8 mouse cellular contexts compared by ENCODE assay signal in genomic region chr19:15996901-15997564, GRCm38 (mm10). TPM values are rescaled to one million over a fixed set of nuclear protein-coding genes. Genes with fewer than 3 reads are reported as not detected.
DNase-seq lines count a peak whose midpoint lies in the region; ATAC-seq lines count a peak whose summit lies in the region.

No protein-coding gene starts in this region.

- peak; percentile 10 to 24 for DNase-seq in heart, postnatal 10 days
- DNase-seq in heart, postnatal 25 days (ENCODE audit: low spot score): no peak
- DNase-seq in brain, adult 2 months (ENCODE audit: low read depth, low spot score): peak; percentile 95
- peak; percentile 48 to 54 for DNase-seq in frontal cortex, postnatal 25 days (ENCODE audit: low spot score in 2 of 2)
- DNase-seq in left cerebral cortex, postnatal 25 days (ENCODE audit: low spot score in 2 of 2): peak; percentile 68 to 83
- peak; percentile 60 for DNase-seq in retina, adult 2 months (ENCODE audit: low read depth, low spot score)
- no peak for DNase-seq in spleen, postnatal 10 days (ENCODE audit: low spot score in 2 of 2)

- intact Hi-C loops in heart, postnatal 10 days (cut with DNase I): no loop called here
- intact Hi-C loops in heart, postnatal 25 days (cut with DNase I): loop anchor here (10.0 kb wide), 1 partner anchor 788 kb away; the partner anchor contains the start of gene Vps13a
- intact Hi-C loops in left cerebral cortex, postnatal 25 days (cut with DNase I): no loop called here

- no peak for ATAC-seq in CD4-positive, CD25-positive, alpha-beta regulatory T cell, adult 4 months

RNA-seq across cellular contexts. Expression of gene Cep78, which starts 12.2 kb away (rescaled TPM):
- total RNA-seq in heart, postnatal 10 days (2021): 1 to 10 TPM; 4.9 to 5.8 TPM
- 1 to 10 TPM; 4.3 to 4.6 TPM for total RNA-seq in heart, postnatal 25 days (2021)
- total RNA-seq in left cerebral cortex, postnatal 25 days (2021): 10 to 100 TPM; 10.3 to 11.6 TPM
- 1 to 10 TPM; 2.2 to 3.4 TPM for polyA plus RNA-seq in CD4-positive, CD25-positive, alpha-beta regulatory T cell, adult 4 months (2017; shearing (Covaris generic))

RNA-seq across cellular contexts. Expression of gene Psat1, which starts 49.9 kb away (rescaled TPM):
- 10 to 100 TPM; 11.6 to 14.7 TPM for total RNA-seq in heart, postnatal 10 days (2021)
- 1 to 10 TPM; 3.0 to 3.4 TPM for total RNA-seq in heart, postnatal 25 days (2021)
- 100 to 1,000 TPM; 110 to 116 TPM for total RNA-seq in left cerebral cortex, postnatal 25 days (2021)
- 10 to 100 TPM; 39.6 to 66.0 TPM for polyA plus RNA-seq in CD4-positive, CD25-positive, alpha-beta regulatory T cell, adult 4 months (2017; shearing (Covaris generic))

Comparison
In these comparisons a context has a peak if more than half of its experiments do, and no peak if none do; other contexts are left out.
1. DNase-seq: peak in heart, postnatal 10 days (2 of 2), brain, adult 2 months (single experiment), frontal cortex, postnatal 25 days (2 of 2), left cerebral cortex, postnatal 25 days (2 of 2) and retina, adult 2 months (single experiment); none in heart, postnatal 25 days (single experiment) and spleen, postnatal 10 days (0 of 2).
2. RNA of gene Psat1, which starts 49.9 kb away (total RNA-seq): 110 to 116 TPM in left cerebral cortex, postnatal 25 days; 11.6 to 14.7 TPM in heart, postnatal 10 days and 3.0 to 3.4 TPM in heart, postnatal 25 days; every median in the first group is over 4 times any median in the second.